Mouse (Mus musculus) frontal cortex, adult (tissue): ENCODE measurements around the gene Odam.

Experiments used
- ATAC-seq: cut with Nextera tagmentation; 2 replicates; pipeline ENCODE4 v1.9.2; 2017; ENCODE audit warnings: mild to moderate bottlenecking, moderate library complexity, mixed read lengths; ENCODE audit not compliant: low TSS enrichment

The Odam gene

GRCm38 (mm10) chr5:87884729-87885128, at the start of gene Odam:
TSS of gene Odam (plus strand) at chr5:87885029.
- no peak for ATAC-seq

GRCm38 (mm10) chr5:87855136-87855716, 29.6 kb upstream of the Odam start:
- peak; percentile 94 for ATAC-seq

- ATAC-seq = no peak
Measured at GRCm38 (mm10) chr5:87870084-87870483, 14.7 kb upstream of the Odam start.

- ATAC-seq = no peak
Measured at GRCm38 (mm10) chr5:87871423-87871822, 13.4 kb upstream of the Odam start.

- no peak for ATAC-seq
Measured at GRCm38 (mm10) chr5:87925372-87925771, 40.5 kb downstream of the Odam start, which contains the start of gene Csn3. TSS of gene Csn3 (plus strand) at chr5:87925579.

GRCm38 (mm10) chr5:87931603-87932002, 46.8 kb downstream of the Odam start:
- ATAC-seq = no peak

- ATAC-seq = peak; percentile 72
Measured at GRCm38 (mm10) chr5:87940752-87941151, 55.9 kb downstream of the Odam start.

- ATAC-seq = no peak
Measured at GRCm38 (mm10) chr5:87942515-87942914, 57.7 kb downstream of the Odam start.
